Mouse (Mus musculus) erythroid progenitor cell, adult 5-6 weeks (primary cell): ENCODE measurements around the gene Ap1b1. TPM values are rescaled to one million over a fixed set of nuclear protein-coding genes. Genes with fewer than 3 reads are reported as not detected.

Experiments used
- ATAC-seq: replicated peaks from 2 replicates; pipeline ENCODE4 v1.8.0; 2016; ENCODE audit warnings: moderate number of reproducible peaks, mild to moderate bottlenecking, moderate TSS enrichment, inconsistent platforms; ENCODE audit not compliant: poor library complexity, low FRiP score, severe bottlenecking
- total RNA-seq, 2 experiments: library from RNA; stranded (forward) in 1 of 2; stranded (reverse) in 1 of 2; fragments of 150-400 nt in 1 of 2; fragments of 186-747, 209-891 nt in 1 of 2; gene quantifications; 2 replicates each; pipeline versions ENCODE4 v1.2.3 to v1.2.4; 2015 to 2017; ENCODE audit warnings: low replicate concordance in 2 of 2

Gene Ap1b1
- total RNA-seq (2015; ENCODE audit: low replicate concordance) (42.8 and 126 TPM in 2 replicates), total RNA-seq (2017; ENCODE audit: low replicate concordance) (91.6 and 103 TPM in 2 replicates)

DNA sequence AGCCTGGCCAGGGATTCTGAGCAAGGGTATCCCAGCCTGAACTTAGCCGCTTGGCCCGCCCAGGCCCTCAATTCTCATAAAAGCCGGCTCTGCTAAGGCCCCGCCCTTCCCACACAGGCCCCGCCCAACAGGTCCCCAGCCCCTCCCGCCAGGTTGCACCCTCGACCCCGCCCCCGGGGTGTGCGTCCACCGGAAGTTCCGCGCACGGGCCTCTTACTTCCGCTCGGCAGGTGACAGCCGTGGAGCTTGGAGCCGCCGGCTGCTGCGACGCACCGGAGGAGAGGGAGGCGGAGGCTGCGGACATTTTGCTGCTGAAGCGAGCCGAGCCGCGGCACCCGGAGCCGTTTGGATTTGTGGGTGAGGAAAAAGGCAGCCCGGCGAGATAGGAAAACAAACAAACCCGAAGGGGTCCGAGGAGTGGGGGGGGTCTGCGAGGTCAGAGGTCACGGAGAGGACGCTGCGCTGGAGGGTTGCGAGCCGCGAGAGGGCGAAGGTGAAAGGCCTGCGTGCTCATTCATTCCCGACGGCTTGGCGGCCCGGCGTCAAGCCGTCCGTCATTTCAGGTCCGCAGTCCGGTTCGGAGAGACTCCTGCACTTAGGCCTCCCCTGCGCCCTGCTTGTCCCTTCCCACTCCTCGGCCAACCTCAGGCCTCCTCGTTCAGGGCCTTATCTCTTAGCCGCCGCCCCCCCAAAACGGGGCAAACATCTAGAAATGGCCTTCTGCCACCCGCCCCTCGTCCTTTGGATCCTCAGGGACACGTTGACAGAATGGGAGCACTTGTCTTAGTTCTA lies at the start of gene Ap1b1:
Gene Ap1b1, plus strand, starts transcription at position 130 of the 792 bp plus-strand sequence.
- peak; percentile 94 for ATAC-seq

DNA sequence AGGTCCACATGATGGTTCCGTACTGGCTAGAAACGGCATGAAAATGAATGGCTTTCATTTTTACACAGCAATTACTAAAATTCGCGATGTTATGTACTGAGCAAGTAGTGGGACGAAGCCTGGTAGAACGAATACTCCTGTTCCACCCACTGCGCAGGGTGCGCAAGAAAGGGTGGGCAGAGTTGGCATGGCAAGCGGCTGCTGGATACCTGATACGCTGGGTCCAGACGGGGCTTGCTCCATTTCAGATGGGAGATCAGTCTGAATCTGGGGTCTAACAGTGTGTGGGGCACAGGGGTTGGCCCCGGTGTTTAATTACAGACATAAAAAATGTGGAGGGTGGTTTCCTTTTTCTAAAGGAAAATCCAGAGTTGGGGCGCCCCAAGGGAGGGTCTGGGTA lies 40.1 kb upstream of the Ap1b1 start:
- no peak for ATAC-seq

DNA sequence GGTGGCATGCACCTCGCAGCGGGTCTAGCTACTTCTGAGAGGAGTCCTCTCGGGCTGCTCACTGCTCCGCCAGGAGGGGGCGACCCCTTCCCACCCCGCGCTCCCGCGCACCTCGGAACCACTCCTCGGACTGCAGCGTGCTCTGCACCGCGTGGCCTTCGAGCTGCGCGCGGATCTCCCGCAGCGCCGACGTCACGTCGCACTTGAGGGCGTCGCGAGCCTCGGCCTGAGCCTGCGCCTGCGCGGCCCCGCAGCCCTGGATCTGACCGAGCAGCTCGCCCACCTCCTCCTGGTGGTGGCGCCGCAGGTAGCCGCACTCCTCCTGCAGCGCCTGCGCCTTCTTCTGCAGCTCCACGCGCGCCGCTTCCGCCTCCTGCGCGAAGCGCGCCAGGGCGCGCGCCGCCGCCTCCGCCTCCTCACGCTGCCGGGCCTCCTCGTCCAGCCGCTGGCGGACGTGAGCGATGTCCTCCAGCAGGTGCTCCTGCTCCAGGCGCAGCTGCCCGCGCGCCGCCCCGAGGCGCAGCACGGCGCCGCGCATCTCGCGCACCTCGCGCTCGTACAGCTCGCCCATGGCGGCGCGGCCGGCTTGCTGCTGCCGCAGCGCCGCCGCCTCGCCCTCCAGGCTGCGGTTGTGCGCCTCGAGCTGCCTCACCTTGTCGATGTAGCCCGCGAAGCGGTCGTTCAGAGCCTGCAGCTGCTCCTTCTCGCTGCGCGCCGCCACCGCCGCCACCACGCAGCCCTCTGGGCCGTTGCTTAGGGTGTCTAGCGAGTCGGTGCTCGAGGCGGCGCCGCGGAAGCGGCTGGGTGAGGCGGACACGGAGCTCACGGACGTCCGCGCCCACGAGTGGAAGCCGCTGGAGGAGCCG lies 39.4 kb upstream of the Ap1b1 start:
- ATAC-seq = no peak

- ATAC-seq = no peak
Observed at GRCm38 (mm10) chr11:4947813-4948174, 38.8 kb upstream of the Ap1b1 start, which contains the start of gene Nefh. Gene Nefh, minus strand, starts transcription at chr11:4948064.

DNA sequence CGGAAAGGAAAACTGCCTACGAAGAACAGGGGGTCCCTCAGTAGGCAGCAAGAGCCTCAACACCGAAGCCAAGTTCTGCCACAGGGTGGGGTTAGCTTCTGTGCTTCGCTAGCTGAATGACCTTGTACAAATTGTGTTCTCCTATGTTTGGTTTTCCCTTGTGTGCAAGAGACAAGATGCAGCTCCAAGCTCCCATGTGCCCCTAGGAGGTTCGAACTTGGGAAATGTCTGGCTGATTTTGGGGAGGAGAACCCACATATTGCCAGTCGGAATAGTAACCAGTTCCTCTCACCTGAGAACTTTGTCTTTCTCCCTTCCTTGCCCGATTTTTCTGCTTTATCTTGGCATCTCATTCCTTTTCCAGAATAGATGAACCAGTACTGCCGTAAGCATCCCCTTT lies 37.8 kb upstream of the Ap1b1 start:
- ATAC-seq = no peak

GRCm38 (mm10) chr11:4949256-4950044 lies 37.2 kb upstream of the Ap1b1 start:
- no peak for ATAC-seq

DNA sequence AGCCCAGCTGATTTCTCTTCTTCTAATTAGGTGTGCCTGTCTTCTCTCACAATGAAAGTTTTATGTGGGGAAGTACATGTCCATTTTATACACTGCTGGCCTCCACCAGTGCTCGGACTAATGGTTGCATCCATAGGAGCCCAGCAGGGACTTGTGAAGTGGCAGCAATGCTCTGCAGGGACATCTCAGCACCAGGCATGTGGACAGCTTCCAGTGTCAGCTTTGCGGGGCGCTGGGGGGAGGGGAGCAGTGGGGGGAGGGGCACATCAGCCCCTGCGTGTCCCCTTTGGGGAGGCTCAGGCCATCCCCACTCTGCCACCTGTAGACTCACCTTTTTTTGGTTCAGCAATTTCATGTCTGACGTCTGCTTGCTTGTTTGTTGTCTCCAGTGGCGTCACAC lies 33.2 kb upstream of the Ap1b1 start:
- ATAC-seq = no peak

DNA sequence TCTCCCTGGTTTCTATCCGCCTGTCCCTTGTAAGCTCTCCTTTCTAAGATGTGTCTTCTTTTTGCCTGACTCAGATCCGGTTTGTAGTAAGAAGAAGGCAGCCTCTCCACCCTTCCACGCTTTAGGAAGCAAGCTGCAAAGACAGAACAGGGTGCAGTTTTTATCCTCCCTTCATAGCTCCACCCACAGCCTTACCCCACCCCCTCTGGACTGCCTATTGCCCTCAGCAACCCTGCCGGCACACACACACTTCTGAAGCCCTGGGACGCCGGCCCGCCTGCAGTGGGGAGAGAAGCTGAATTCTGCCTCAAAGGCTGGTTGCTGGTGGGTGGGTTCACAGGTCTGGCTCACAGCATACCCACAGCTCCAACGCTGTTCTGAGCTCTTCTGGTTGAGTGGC lies 32.7 kb upstream of the Ap1b1 start:
- ATAC-seq = no peak

GRCm38 (mm10) chr11:4963099-4963808 lies 23.4 kb upstream of the Ap1b1 start:
- ATAC-seq = no peak

GRCm38 (mm10) chr11:4966325-4966724 lies 20.3 kb upstream of the Ap1b1 start:
- ATAC-seq = no peak

GRCm38 (mm10) chr11:4966888-4967287 lies 19.7 kb upstream of the Ap1b1 start:
- ATAC-seq = peak; percentile 75

DNA sequence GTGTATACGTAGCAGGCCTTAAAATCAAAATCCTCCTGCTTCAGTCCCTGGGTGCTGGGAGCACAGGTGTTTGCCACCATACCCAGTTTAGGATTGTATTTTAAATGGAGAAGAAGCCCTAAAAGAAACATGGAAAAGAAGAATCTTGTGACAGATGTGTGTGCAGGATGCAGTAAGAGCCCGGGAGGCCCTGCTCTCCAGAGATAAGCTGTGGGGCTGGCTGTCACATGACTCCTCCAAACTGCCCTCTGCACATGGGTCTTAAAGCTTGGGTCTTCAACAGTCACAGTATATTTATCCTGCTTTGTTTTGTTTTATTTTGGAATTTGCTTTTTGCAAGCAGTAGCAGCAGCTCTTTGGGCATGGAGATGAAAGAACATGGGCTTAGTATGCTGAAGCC lies 19.1 kb upstream of the Ap1b1 start:
- peak; percentile 82 for ATAC-seq

- ATAC-seq = no peak
Observed at GRCm38 (mm10) chr11:4968376-4968775, 18.2 kb upstream of the Ap1b1 start.

GRCm38 (mm10) chr11:4972967-4973870 lies 13.4 kb upstream of the Ap1b1 start:
- peak; percentile 90 for ATAC-seq

DNA sequence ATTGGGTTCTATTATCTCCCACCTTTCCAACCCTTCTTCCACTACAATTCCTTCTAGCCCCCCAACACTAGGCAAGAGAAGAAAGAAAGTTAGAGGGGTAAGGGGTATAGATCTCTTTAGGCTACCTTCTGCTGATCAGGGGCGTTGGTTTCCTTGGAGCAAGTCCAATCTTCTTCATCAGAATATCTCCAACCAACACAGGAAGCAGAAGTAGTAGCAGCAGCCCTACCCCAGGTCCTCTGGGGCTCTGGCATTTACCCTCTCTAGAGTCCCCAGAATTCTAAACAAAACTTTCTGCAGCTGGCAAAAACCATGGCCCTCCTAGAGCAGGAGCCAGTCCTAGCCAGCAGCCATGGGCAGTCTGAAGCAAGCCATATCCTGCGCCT lies 12.8 kb upstream of the Ap1b1 start:
- no peak for ATAC-seq

DNA sequence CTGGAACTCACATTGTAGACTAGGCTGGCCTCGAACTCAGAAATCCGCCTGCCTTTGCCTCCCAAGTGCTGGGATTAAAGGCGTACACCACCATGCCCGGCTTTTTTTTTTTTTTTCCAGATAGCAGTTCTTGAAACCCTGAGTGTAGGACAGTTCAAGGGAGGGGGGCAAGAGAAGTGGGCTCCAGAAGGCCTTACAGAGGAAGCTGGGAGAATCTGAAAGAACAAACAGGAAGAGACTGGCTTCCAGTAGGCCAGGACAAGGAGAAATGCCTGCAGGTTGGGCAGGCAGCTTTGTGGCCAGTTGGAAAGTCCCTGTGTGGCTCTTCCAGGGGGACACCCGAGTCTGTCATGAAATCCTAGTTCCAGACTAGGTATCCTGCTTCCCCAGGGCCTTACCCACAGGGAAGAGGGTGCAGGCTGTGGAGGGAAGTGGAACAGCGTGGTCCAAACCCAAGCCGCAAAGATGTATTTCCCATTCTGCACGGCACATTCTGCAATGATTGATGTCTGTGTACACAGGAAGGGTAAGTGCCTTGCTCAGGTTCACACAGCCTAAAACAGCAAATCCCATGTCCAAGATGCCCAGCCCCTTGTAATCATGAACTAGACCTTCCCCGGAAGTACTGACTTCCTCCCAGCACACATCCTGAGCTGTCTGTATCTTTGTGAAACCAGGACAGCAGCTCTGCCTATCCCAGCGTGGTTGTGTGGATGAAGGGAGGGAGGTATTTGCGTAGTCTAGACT lies 12.1 kb upstream of the Ap1b1 start:
- ATAC-seq = no peak

GRCm38 (mm10) chr11:4975623-4976022 lies 11.0 kb upstream of the Ap1b1 start:
- peak; percentile 58 for ATAC-seq

DNA sequence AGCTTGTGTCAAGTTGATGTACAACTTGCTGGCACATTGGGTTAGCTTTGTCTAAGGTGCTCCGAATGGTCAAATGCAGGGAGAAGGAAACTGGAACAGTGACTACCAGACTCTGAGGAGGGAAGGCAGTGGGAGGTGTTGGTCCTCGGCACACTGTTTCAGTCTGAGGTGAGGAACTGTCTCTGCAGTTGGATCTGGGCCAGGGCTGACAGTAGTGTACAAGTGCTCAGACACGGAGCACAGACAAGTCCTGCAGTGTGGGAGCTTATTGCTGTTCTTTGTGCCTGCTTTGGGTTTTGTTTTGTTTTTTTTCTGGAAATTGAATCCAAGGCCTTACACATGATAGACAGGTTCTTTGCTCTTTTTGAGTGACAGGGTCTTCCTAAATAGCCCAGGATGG lies 3.6 kb upstream of the Ap1b1 start:
- no peak for ATAC-seq
